Mouse (Mus musculus): ENCODE results near the gene Scrn1. TPM values are rescaled to one million over a fixed set of nuclear protein-coding genes. Genes with fewer than 3 reads are reported as not detected.
A peak's percentile ranks its signal among the peaks of the same experiment; 100 is the strongest.

Gene Scrn1
- polyA plus RNA-seq, 1 experiment from 2014 or later, result 8.6 TPM

DNA sequence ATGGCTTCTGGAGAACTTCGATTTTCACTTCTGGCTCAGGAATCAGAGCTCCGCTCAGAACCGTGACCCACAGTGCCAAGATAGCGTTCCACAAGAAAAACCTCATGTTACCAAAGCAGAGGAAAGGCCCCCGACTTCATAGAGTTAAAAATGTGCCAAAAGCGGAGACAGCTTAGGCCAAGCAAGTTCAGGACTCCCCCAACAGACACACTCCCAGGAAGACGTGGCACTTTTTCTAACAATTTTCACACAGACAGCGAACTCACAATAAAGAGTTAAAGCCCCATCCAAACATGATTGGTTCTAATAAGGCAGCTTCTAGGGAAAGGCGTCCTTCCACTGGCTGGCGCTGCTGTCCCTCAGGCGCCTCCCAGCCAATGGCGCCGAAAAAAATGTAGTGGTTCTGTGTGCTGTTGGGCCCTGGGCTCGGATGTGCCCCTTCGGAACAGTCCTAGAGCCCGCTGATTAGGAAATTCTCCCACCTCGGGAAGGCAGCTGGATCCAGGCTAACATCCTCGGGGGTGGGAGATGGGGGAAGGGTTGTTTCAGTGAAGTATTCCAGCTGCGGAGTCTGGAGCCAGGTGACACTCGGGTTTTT lies 26.7 kb upstream of the Scrn1 start:
- peak; percentile 80 for ATAC-seq (replicated peaks; ENCODE audit: low FRiP score)
- Histone ChIP-seq H3K4me3 (replicated peaks) (peak overlapping the region; percentile 67), H3K27me3 (no peaks in the 10 kb centered on the region), H3K27ac (peak overlapping the region; percentile 74), H3K9me3 (replicated peaks) (no peaks in the 10 kb centered on the region), H3K36me3 (no peaks in the 10 kb centered on the region), H3K9ac (peak overlapping the region; percentile 70), H3K4me2 (peak overlapping the region; percentile 83), H3K4me1 (peaks cover 46% of the 10 kb centered on the region)
- 0% methylated on average over 20 of the region's 20 CpGs for WGBS

- H3K9ac ChIP-seq, result no peak overlapping the region
- H3K27ac ChIP-seq, result no peak overlapping the region
- no peaks in the 10 kb centered on the region for H3K9me3 ChIP-seq (replicated peaks)
- peak overlapping the region; percentile 51 for H3K4me2 ChIP-seq
- peak overlapping the region; percentile 23 for H3K4me3 ChIP-seq (replicated peaks)
- peaks cover 42% of the 10 kb centered on the region for H3K4me1 ChIP-seq
- ATAC-seq (replicated peaks; ENCODE audit: low FRiP score), result no peak
- H3K27me3 ChIP-seq, result no peaks in the 10 kb centered on the region
- WGBS, result 35% methylated on average over 6 of the region's 6 CpGs
- H3K36me3 ChIP-seq, result no peaks in the 10 kb centered on the region
Observed at GRCm38 (mm10) chr6:54591778-54592177, 25.5 kb upstream of the Scrn1 start.

DNA sequence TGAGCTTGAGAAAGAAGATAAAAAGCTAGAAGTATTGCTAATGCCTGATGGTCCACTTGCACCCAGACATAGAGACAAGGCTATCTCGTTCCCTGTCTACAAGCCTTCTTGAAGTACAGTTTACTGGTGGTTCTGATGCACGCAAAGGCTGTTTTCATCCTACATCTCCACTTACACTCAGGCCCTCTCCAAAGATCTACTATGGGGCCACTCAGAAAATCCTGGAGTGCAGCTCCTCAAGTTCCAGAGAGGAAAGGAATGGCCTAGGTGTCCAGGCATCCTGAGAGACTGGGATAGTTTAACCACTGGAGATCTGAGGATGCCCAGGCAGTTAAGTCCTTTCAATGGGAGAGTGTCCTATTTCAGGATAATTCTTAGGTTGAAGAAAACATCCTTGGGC lies 24.4 kb upstream of the Scrn1 start:
- H3K4me1 ChIP-seq, result peaks cover 31% of the 10 kb centered on the region
- H3K27ac ChIP-seq, result no peak overlapping the region
- H3K4me2 ChIP-seq, result no peak overlapping the region
- no peaks in the 10 kb centered on the region for H3K9me3 ChIP-seq (replicated peaks)
- H3K27me3 ChIP-seq, result no peaks in the 10 kb centered on the region
- ATAC-seq (replicated peaks; ENCODE audit: low FRiP score), result no peak
- H3K4me3 ChIP-seq (replicated peaks), result no peak overlapping the region
- H3K9ac ChIP-seq, result no peak overlapping the region
- WGBS, result 92% methylated on average over 2 of the region's 2 CpGs
- H3K36me3 ChIP-seq, result no peaks in the 10 kb centered on the region

GRCm38 (mm10) chr6:54588212-54588611 lies 21.9 kb upstream of the Scrn1 start:
- Histone ChIP-seq H3K9me3 (replicated peaks) (no peaks in the 10 kb centered on the region), H3K4me1 (peaks cover 15% of the 10 kb centered on the region), H3K4me3 (replicated peaks) (no peak overlapping the region), H3K4me2 (no peak overlapping the region), H3K9ac (no peak overlapping the region), H3K27me3 (no peaks in the 10 kb centered on the region), H3K27ac (no peak overlapping the region), H3K36me3 (peaks cover 7% of the 10 kb centered on the region)
- 62% methylated on average over 1 of the region's 1 CpGs for WGBS
- no peak for ATAC-seq (replicated peaks; ENCODE audit: low FRiP score)

DNA sequence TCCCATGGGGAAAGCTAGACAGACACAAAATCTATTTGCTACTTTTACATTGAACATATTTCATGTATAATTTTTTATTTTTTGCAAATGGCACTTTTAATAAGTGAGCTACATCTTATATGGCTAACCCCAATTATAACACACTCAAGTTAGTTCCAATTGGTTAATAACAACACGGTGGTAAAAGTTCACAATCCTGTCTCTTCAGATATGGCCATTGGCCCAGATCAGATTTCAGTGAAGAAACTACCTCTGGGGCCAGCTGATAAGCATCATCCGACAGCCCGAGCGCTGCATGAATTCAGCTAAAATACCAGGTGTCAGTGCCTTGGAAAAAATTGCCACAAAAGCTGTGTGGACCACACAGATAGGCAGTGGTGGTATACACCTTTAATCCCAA lies 21.4 kb upstream of the Scrn1 start:
- Histone ChIP-seq H3K27me3 (no peaks in the 10 kb centered on the region), H3K4me2 (no peak overlapping the region), H3K36me3 (peaks cover 11% of the 10 kb centered on the region), H3K27ac (no peak overlapping the region), H3K9me3 (replicated peaks) (no peaks in the 10 kb centered on the region), H3K4me1 (peaks cover 15% of the 10 kb centered on the region), H3K9ac (no peak overlapping the region), H3K4me3 (replicated peaks) (no peak overlapping the region)
- no peak for ATAC-seq (replicated peaks; ENCODE audit: low FRiP score)
- 47% methylated on average over 4 of the region's 4 CpGs for WGBS

DNA sequence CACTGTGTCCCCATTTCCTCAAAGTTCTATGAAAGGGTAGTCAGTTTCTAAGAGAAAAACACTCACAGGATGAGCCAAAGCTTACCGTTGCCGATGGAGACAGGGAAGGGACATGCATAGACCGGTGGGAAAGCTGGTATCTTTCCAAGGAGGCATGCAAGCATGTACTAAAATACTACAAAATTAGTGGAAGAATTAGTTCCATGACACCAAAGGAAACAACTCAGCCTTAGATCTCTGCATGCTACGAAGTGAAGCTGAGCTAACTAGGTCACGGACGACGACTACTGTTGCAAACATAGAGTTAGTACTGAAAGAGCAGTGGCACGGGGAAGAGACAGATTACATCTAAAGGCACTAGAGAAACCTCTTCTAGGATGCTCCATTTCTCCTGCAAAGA lies 20.6 kb upstream of the Scrn1 start:
- Histone ChIP-seq H3K9me3 (replicated peaks) (no peaks in the 10 kb centered on the region), H3K4me3 (replicated peaks) (no peak overlapping the region), H3K4me1 (peaks cover 12% of the 10 kb centered on the region), H3K36me3 (peaks cover 16% of the 10 kb centered on the region), H3K9ac (no peak overlapping the region), H3K27me3 (no peaks in the 10 kb centered on the region), H3K4me2 (no peak overlapping the region), H3K27ac (no peak overlapping the region)
- no peak for ATAC-seq (replicated peaks; ENCODE audit: low FRiP score)
- 85% methylated on average over 8 of the region's 8 CpGs for WGBS

GRCm38 (mm10) chr6:54586175-54586574 lies 19.9 kb upstream of the Scrn1 start:
- Histone ChIP-seq H3K4me1 (peaks cover 5% of the 10 kb centered on the region; the same call in 1 of the 2 replicates), H3K9ac (no peak overlapping the region)
- 25% methylated on average over 2 of the region's 2 CpGs for WGBS

GRCm38 (mm10) chr6:54573218-54573955 lies 7.1 kb upstream of the Scrn1 start:
- Histone ChIP-seq H3K4me1 (peaks cover 24% of the 10 kb centered on the region), H3K9ac (no peak overlapping the region), H3K9me3 (replicated peaks) (no peaks in the 10 kb centered on the region), H3K36me3 (0 out of 2 replicates have a peak, but pooled peaks cover 8% of the 10 kb centered on the region), H3K27ac (peak overlapping the region; percentile 24; the same call in 1 of the 2 replicates), H3K4me3 (replicated peaks) (no peak overlapping the region), H3K4me2 (peak overlapping the region; percentile 27; the same call in 1 of the 2 replicates), H3K27me3 (no peaks in the 10 kb centered on the region)
- WGBS, result 20% methylated on average over 6 of the region's 6 CpGs
- ATAC-seq (replicated peaks; ENCODE audit: low FRiP score), result peak; percentile 90

More at GRCm38 (mm10) chr6:54586175-54586574, 19.9 kb upstream of the Scrn1 start:
- Histone ChIP-seq H3K27me3 (no peaks in the 10 kb centered on the region), H3K9me3 (replicated peaks) (no peaks in the 10 kb centered on the region), H3K27ac (no peak overlapping the region), H3K4me2 (no peak overlapping the region), H3K4me3 (replicated peaks) (no peak overlapping the region), H3K36me3 (peaks cover 16% of the 10 kb centered on the region)
- ATAC-seq (replicated peaks; ENCODE audit: low FRiP score), result no peak

GRCm38 (mm10) chr6:54569776-54570175 lies 3.5 kb upstream of the Scrn1 start:
- Histone ChIP-seq H3K27ac (no peak overlapping the region), H3K9me3 (replicated peaks) (no peaks in the 10 kb centered on the region), H3K4me2 (no peak overlapping the region), H3K4me1 (peaks cover 46% of the 10 kb centered on the region), H3K36me3 (no peaks in the 10 kb centered on the region), H3K4me3 (replicated peaks) (no peak overlapping the region), H3K27me3 (peaks cover 13% of the 10 kb centered on the region), H3K9ac (no peak overlapping the region)
- no peak for ATAC-seq (replicated peaks; ENCODE audit: low FRiP score)
- WGBS, result 25% methylated on average over 7 of the region's 7 CpGs

DNA sequence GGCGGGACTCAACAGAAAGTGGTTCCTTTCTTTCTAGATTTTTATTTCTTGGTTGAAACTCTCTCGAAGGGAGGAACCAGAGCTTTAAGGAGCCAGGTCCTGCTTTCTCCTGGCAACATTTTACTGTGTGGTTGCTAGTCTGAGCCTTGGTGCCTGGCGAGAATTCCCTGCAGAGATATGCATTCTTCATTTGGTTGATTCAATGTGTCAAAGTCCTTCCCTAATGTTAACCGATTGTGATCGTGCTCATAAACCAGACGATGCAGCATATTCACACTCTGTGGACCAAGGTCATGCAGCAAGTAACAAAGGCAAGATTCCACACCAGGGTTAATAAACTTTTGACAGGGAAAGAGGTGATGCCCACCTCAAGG lies 244 bp upstream of the Scrn1 start:
- Histone ChIP-seq H3K9me3 (replicated peaks) (no peaks in the 10 kb centered on the region), H3K36me3 (no peaks in the 10 kb centered on the region), H3K4me1 (peaks cover 39% of the 10 kb centered on the region), H3K4me2 (peak overlapping the region; percentile 95), H3K9ac (peak overlapping the region; percentile 45), H3K4me3 (replicated peaks) (peak overlapping the region; percentile 55), H3K27ac (no peak overlapping the region), H3K27me3 (peaks cover 21% of the 10 kb centered on the region)
- no peak for ATAC-seq (replicated peaks; ENCODE audit: low FRiP score)
- WGBS, result 14% methylated on average over 6 of the region's 6 CpGs

- H3K4me2 ChIP-seq, result peak overlapping the region; percentile 95; the same call in 1 of the 2 replicates
Observed at GRCm38 (mm10) chr6:54565012-54565411, 1.3 kb downstream of the Scrn1 start.

DNA sequence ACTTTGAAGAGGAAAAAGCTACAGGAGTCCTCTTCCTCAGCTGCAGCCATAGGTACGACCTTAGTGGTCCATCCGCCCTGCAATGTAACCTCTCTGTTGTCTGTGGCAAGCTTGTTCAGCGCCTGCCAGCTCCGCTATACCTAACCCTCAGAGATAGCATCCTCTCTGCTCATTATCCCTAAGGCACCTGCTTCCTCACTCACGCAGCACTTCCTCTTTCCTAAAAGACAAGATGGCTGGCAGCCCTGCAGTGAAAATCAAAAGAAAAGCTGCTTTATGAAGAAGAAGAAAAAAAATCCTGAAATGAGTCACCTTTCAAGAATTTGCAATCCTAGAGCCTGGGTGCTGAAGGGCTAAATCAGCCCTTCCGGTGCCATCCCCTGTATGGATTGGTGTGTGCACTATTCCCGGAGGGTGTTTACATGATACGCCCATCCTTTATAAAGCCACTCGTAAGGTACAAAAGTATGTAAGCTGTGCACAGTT lies 1.7 kb downstream of the Scrn1 start:
- Histone ChIP-seq H3K9ac (no peak overlapping the region), H3K4me2 (no peak overlapping the region), H3K27ac (no peak overlapping the region), H3K4me1 (peaks cover 35% of the 10 kb centered on the region), H3K9me3 (replicated peaks) (no peaks in the 10 kb centered on the region), H3K36me3 (no peaks in the 10 kb centered on the region), H3K4me3 (replicated peaks) (no peak overlapping the region), H3K27me3 (peaks cover 21% of the 10 kb centered on the region)
- 80% methylated on average over 9 of the region's 9 CpGs for WGBS
- ATAC-seq (replicated peaks; ENCODE audit: low FRiP score), result no peak

More at GRCm38 (mm10) chr6:54565012-54565411, 1.3 kb downstream of the Scrn1 start:
- H3K27me3 ChIP-seq, result peaks cover 21% of the 10 kb centered on the region
- WGBS, result 58% methylated on average over 3 of the region's 3 CpGs
- peaks cover 39% of the 10 kb centered on the region for H3K4me1 ChIP-seq
- ATAC-seq (replicated peaks; ENCODE audit: low FRiP score), result no peak
- H3K4me3 ChIP-seq (replicated peaks), result no peak overlapping the region
- H3K27ac ChIP-seq, result no peak overlapping the region
- H3K36me3 ChIP-seq, result no peaks in the 10 kb centered on the region
- no peaks in the 10 kb centered on the region for H3K9me3 ChIP-seq (replicated peaks)
- H3K9ac ChIP-seq, result no peak overlapping the region

All from kidney, embryonic 15.5 days (tissue).